Mouse (Mus musculus) stomach, postnatal 0 days (tissue): ENCODE results near the gene Serpinh1. TPM values are rescaled to one million over a fixed set of nuclear protein-coding genes. Genes with fewer than 3 reads are reported as not detected.

Source experiments
- ATAC-seq: fragments of 200-750 bp; cut with Nextera tagmentation; 2 replicates; pipeline ENCODE4 v1.8.0; 2017; ENCODE audit not compliant: low FRiP score, low TSS enrichment
- DNase-seq: peaks from one replicate; pipeline ENCODE4 v3.0.0-alpha.2; 2016; ENCODE audit warnings: low spot score
- H3K27ac ChIP-seq: fragments of 300-500 bp; sonication (generic); replicated peaks from 2 replicates; pipeline ENCODE4 v1.5.1; 2014; ENCODE audit warnings: mild to moderate bottlenecking, control low read depth
- H3K27me3 ChIP-seq: fragments of 300-500 bp; sonication (generic); 2 replicates; pipeline ENCODE4 v1.6.1; 2014; ENCODE audit warnings: low read length; ENCODE audit not compliant: control insufficient read depth, insufficient read depth
- H3K36me3 ChIP-seq: fragments of 300-500 bp; sonication (generic); 2 replicates; pipeline ENCODE4 v1.6.1; 2014; ENCODE audit warnings: low read length, mixed read lengths; ENCODE audit not compliant: control insufficient read depth, insufficient read depth
- H3K4me1 ChIP-seq: fragments of 300-500 bp; sonication (generic); replicated peaks from 2 replicates; pipeline ENCODE4 v1.6.1; 2014; ENCODE audit warnings: antibody characterized with exemption; ENCODE audit not compliant: control insufficient read depth, insufficient read depth
- H3K4me2 ChIP-seq: fragments of 300-500 bp; sonication (generic); replicated peaks from 2 replicates; pipeline ENCODE4 v1.6.1; 2014; ENCODE audit warnings: low read depth, mild to moderate bottlenecking, control low read depth, moderate library complexity
- H3K4me3 ChIP-seq: fragments of 300-500 bp; sonication (generic); 2 replicates; pipeline ENCODE4 v1.5.1; 2014; ENCODE audit warnings: low read depth, low read length, control low read depth
- H3K9ac ChIP-seq: fragments of 300-500 bp; sonication (generic); 2 replicates; pipeline ENCODE4 v1.6.1; 2014; ENCODE audit warnings: mild to moderate bottlenecking, low read length, control low read depth, mixed read lengths
- H3K9me3 ChIP-seq: fragments of 300-500 bp; sonication (generic); 2 replicates; pipeline ENCODE4 v1.6.1; 2016; ENCODE audit warnings: low read length; ENCODE audit not compliant: control insufficient read depth
- CTCF ChIP-seq: IDR thresholded peaks from 2 replicates; pipeline ENCODE4 v1.5.1; 2016; ENCODE audit warnings: antibody characterized with exemption, low read depth, mild to moderate bottlenecking, moderate library complexity
- EP300 ChIP-seq: optimal IDR thresholded peaks from 2 replicates; pipeline ENCODE3; 2016; ENCODE audit warnings: antibody characterized with exemption
- WGBS: fragments of 180-500 bp; shearing (Covaris S2); extraction: QIAGEN DNeasy Blood & Tissue Kit; methylation state at CpG from one replicate; pipeline ENCODE4 v1.1.7; 2014; 5-methylcytosine and 5-hydroxymethylcytosine counted together
- polyA plus RNA-seq: library from polyadenylated mRNA; unstranded; fragments of >200 nt; fragmentation: Nextera tagmentation; extraction: Ambion mirVana; gene quantifications from 2 replicates; pipeline ENCODE4 v1.2.1, GENCODE M21; 2015

Serpinh1 gene
- polyA plus RNA-seq, 1 experiment from 2014 or later: 433 TPM

DNA sequence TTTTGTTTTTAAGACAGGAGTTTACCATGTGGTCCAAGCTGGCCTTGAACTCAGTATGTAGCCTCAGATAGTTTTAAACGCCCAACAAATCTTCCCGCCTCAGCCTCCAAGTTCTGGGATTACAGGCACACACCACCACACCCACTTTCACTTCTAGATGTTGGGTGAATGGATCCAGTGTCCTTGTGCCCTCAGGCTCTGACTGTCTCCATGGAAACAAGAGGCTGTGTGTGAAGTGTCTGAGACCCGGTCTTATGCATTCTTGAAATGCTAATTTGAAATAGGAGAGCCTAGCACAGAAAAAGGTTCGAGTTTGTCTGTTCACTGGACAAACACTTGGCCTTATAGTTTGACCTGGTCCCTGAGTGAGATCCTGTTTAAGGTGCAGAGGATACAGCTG, 24.2 kb downstream of the Serpinh1 start:
- no peak for ATAC-seq
- Histone ChIP-seq H3K36me3 (no peaks in the 10 kb centered on the region), H3K9ac (no peak overlapping the region), H3K27ac (no peak overlapping the region), H3K4me1 (no peaks in the 10 kb centered on the region), H3K9me3 (no peaks in the 10 kb centered on the region), H3K4me2 (no peak overlapping the region), H3K4me3 (no peak overlapping the region), H3K27me3 (no peaks in the 10 kb centered on the region)
- 66% methylated on average over 4 of the region's 4 CpGs for WGBS
- TF ChIP-seq CTCF: no peak
- no peak for TF ChIP-seq EP300
- no peak for DNase-seq

DNA sequence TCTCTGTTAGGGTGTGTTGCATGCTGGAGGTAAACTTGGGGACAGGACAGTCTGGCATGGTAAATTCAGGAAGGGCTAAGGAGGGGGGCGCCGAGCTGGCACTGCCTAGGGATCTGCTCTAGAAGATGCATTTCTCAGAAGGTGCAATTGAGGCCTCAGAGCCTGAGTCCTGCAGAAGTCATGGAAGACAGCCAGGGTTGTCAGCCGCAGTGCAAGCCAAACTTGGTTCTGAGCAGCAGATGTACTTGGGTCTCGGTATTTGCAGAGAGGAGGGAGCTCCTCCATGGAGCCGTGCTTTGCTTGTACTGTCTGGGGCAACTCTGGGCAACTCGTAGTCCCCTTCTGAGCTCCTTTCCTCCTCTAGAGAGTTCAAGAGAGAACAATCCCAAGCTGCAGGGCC, 26.9 kb downstream of the Serpinh1 start:
- DNase-seq: no peak

DNA sequence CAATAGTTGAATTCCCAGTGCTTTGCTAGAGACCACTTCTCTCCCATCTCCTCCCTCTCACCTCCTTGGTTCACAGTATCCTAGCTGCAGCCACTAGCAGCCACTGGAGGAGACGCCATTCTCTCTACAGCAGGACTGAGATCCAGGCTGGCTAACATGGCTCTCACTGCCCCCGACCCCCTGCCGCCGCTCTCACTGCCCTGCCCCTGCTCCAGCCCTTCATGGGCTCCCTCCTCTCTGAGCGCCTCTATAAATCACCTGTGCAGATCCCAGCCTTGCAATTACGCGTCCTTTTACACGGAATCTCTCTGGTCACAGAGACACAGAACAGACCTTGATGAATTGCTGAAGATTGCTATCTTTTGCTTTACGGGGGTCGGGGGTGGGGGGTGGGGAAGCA, 28.2 kb downstream of the Serpinh1 start:
- Histone ChIP-seq H3K4me2 (no peak overlapping the region), H3K4me1 (no peaks in the 10 kb centered on the region), H3K27ac (no peak overlapping the region), H3K9me3 (no peaks in the 10 kb centered on the region), H3K27me3 (no peaks in the 10 kb centered on the region), H3K9ac (no peak overlapping the region), H3K36me3 (no peaks in the 10 kb centered on the region), H3K4me3 (no peak overlapping the region)
- DNase-seq (no peak), ATAC-seq (no peak)
- TF ChIP-seq EP300 (no peak), CTCF (no peak)
- WGBS: 19% methylated on average over 10 of the region's 10 CpGs

More for the DNA sequence above, 26.9 kb downstream of the Serpinh1 start:
- TF ChIP-seq CTCF (no peak), EP300 (no peak)
- 53% methylated on average over 6 of the region's 6 CpGs for WGBS
- Histone ChIP-seq H3K27ac (no peak overlapping the region), H3K9ac (no peak overlapping the region), H3K4me1 (no peaks in the 10 kb centered on the region), H3K27me3 (no peaks in the 10 kb centered on the region), H3K9me3 (no peaks in the 10 kb centered on the region), H3K36me3 (no peaks in the 10 kb centered on the region), H3K4me3 (no peak overlapping the region), H3K4me2 (no peak overlapping the region)
- no peak for ATAC-seq

DNA sequence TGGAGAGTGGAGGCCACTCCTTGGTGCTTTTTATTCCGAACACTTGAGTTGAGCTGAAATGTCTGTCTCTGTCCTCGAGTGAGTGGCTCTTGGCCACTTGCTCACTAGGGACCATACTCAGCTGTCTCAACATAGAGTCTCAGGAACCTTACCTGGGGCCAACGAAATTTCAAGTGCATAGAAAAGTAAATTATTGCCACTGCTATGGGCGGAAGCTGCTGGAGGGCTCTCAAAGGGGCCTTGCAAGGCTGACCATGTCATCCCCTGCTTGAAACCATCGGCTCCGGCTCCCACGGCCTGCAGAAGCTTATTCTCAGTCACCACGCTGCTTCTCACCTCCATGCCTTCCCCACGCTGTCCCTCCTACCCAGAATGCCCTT, 29.7 kb downstream of the Serpinh1 start:
- 89% methylated on average over 9 of the region's 9 CpGs for WGBS

DNA sequence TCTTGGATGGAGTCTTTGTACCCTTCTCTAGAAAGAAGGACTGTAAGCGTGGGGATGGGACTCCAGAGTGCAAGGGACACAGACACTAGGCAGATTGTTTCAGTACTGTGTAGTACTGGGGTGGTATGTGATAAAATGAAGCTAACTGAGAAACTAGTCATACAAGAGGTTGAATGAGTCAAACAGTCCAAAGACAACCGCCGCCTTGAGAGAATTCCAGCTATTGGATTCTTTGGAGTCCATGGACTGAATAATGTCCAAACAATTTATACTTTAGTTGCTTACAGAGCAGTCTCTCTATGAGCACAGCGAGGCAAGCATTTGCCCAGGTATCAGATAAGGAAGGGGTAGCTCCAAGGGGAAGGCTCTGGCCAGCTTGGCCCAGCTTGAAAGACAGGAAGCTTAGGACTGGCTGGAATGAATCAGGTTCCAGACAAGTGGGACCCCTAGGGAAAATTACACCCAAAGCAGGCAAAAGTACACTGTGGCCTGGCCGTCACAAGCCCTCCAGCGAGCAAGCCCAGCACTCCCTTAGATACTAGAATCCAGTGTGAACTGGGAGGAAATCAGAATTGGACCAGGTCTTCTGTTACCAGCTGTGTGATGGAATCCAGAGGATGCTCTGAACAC, 30.2 kb downstream of the Serpinh1 start:
- H3K9me3 ChIP-seq: no peaks in the 10 kb centered on the region
- H3K4me1 ChIP-seq: no peaks in the 10 kb centered on the region
- DNase-seq (no peak), ATAC-seq (no peak)
- H3K27me3 ChIP-seq: no peaks in the 10 kb centered on the region
- no peak overlapping the region for H3K4me2 ChIP-seq
- H3K9ac ChIP-seq: no peak overlapping the region
- H3K27ac ChIP-seq: no peak overlapping the region
- TF ChIP-seq EP300 (no peak), CTCF (no peak)
- H3K4me3 ChIP-seq: no peak overlapping the region
- no peaks in the 10 kb centered on the region for H3K36me3 ChIP-seq
- 85% methylated on average over 6 of the region's 6 CpGs for WGBS

More for the DNA sequence above, 29.7 kb downstream of the Serpinh1 start:
- H3K9me3 ChIP-seq: no peaks in the 10 kb centered on the region
- no peaks in the 10 kb centered on the region for H3K36me3 ChIP-seq
- H3K4me1 ChIP-seq: no peaks in the 10 kb centered on the region
- no peak overlapping the region for H3K4me3 ChIP-seq
- no peak overlapping the region for H3K4me2 ChIP-seq
- H3K9ac ChIP-seq: no peak overlapping the region
- ATAC-seq (no peak), DNase-seq (no peak)
- H3K27ac ChIP-seq: no peak overlapping the region
- no peak for TF ChIP-seq EP300
- no peaks in the 10 kb centered on the region for H3K27me3 ChIP-seq

DNA sequence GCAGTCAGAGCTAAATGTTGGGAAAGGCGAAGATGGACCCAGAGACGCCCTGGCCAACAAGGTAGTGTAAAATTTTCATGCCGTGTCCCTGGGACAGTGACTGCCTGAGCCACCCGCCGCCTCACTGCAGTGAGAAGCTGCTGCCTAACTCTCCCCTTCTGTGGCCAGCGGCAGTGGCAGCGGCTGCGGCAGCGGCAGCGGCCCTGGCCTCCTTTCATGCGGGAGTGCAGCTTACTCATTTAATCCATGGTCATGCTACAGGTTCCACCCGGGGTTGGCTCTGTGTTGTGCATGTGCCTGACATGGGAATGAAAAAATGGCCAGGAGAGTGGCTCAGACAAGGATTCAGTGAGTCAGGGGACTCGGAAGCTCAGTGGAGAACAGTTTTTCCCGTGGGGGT, 32.5 kb downstream of the Serpinh1 start:
- Histone ChIP-seq H3K9ac (no peak overlapping the region), H3K36me3 (no peaks in the 10 kb centered on the region), H3K27me3 (no peaks in the 10 kb centered on the region), H3K9me3 (no peaks in the 10 kb centered on the region), H3K4me3 (no peak overlapping the region), H3K4me1 (no peaks in the 10 kb centered on the region), H3K4me2 (no peak overlapping the region), H3K27ac (no peak overlapping the region)
- 48% methylated on average over 14 of the region's 14 CpGs for WGBS
- no peak for ATAC-seq
- TF ChIP-seq EP300: no peak
- no peak for TF ChIP-seq CTCF
- no peak for DNase-seq
